Mouse (Mus musculus) thymus, adult 2 months (tissue): Measurements from ENCODE around the gene Ucp3.

Experiments used
- CTCF ChIP-seq: fragments of 200-500 bp; IDR thresholded peaks from 2 replicates; pipeline ENCODE4 v1.5.1; 2012; ENCODE audit warnings: mild to moderate bottlenecking, control low read depth, low read length, moderate library complexity, borderline replicate concordance; ENCODE audit not compliant: control insufficient read depth, poor library complexity, insufficient read depth; ENCODE audit errors: extremely low read depth
- POLR2A ChIP-seq: fragments of 200-500 bp; IDR thresholded peaks from 2 replicates; pipeline ENCODE4 v1.6.1; 2012; ENCODE audit warnings: mild to moderate bottlenecking, low read length, control low read depth, moderate library complexity; ENCODE audit not compliant: control insufficient read depth, poor library complexity, insufficient read depth; ENCODE audit errors: extremely low read depth

DNA sequence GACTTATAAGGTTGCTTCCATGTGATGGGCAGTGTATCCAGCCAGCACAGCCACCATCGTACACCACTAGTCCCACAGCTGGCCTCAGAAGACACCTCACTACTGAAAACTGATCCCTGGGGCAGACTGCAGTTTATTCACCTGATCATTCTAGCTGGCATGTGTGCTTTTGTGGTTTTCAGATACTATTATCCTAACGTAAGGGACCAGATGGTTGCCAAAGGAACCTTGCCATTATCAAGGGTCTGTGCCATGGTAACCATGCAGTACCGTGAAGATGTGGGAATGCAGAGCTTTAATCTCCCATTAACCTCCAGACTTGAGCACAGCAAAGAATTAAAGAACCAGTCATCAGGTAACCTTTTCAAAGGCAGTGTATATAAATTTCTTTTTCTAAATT, 47.0 kb upstream of the Ucp3 start:
- TF ChIP-seq CTCF (no peak), POLR2A (no peak)
